ENCODE assay signal across 1 mouse cellular context in the genomic region with DNA sequence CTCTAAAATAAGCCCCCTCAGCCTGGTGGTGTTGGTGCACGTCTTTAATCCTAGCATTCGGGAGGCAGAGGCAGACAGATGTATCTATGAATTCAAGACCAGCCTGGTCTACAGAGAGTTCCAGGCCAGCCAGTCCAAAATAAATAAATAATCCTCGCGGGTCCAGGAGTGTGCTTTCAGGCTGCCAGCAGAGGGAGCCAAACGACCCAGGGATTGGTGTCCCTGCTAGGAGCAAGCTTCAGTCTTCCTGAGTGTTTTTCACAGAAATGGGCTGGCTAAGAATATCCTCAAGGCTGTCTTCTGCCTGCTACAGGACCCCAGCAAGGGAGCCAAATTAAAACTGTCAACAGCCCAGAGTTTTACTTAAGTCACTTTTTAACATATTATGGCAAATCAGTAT.
TF ChIP-seq lines count a peak whose summit lies in the region.

No protein-coding gene starts in this region.

TF ChIP-seq in MEL, 35 proteins besides CTCF, POLR2A, EP300 and RAD21:
- TF ChIP-seq ELF1 (IDR thresholded peaks at IDR 0.05; ENCODE audit: low read depth, low read length), result no peak
- 0 out of 2 replicates have a peak, but pooled peaks have one; percentile 26 for TF ChIP-seq HCFC1 (IDR thresholded peaks at IDR 0.05; ENCODE audit: low read depth, low read length)
- peak; percentile 48 for TF ChIP-seq MXI1 (IDR thresholded peaks at IDR 0.05; ENCODE audit: low read depth, low read length)
- TF ChIP-seq SIN3A (IDR thresholded peaks at IDR 0.05; ENCODE audit: low read length), result peak; percentile 62; the same call in 1 of the 2 replicates
- peak; percentile 98 for TF ChIP-seq ZC3H11A (IDR thresholded peaks at IDR 0.05; ENCODE audit: low read depth, low read length)
- TF ChIP-seq SMC3 (IDR thresholded peaks at IDR 0.05; ENCODE audit: low read depth, low read length), result peak; percentile 97
- TF ChIP-seq E2F4 (IDR thresholded peaks at IDR 0.05; ENCODE audit: borderline replicate concordance, low read depth, low read length), result no peak
